Mouse (Mus musculus) spleen, adult 2 months (tissue): ENCODE data around the gene Slc25a22. TPM values are rescaled to one million over a fixed set of nuclear protein-coding genes. Genes with fewer than 3 reads are reported as not detected.

ENCODE experiments used
- DNase-seq, 2 experiments: peaks; one replicate each; pipeline versions ENCODE4 v3.0.0 to v3.0.0-alpha.2; 2012 to 2021; ENCODE audit warnings: low spot score in 2 of 2, low read depth in 1 of 2
- H3K27ac ChIP-seq: fragments of 200-500 bp; 2 replicates; pipeline ENCODE4 v1.5.1; 2012; ENCODE audit warnings: low read length, inconsistent platforms; ENCODE audit not compliant: insufficient read depth
- H3K27me3 ChIP-seq: fragments of 200-500 bp; 2 replicates; pipeline ENCODE4 v1.6.1; 2012; ENCODE audit warnings: mild to moderate bottlenecking, moderate library complexity, low read length, inconsistent platforms; ENCODE audit not compliant: control insufficient read depth, insufficient read depth
- H3K36me3 ChIP-seq: fragments of 200-500 bp; 2 replicates; pipeline ENCODE4 v1.6.1; 2012; ENCODE audit warnings: mild to moderate bottlenecking, low read length, inconsistent platforms; ENCODE audit not compliant: control insufficient read depth, insufficient read depth
- H3K4me1 ChIP-seq: fragments of 200-500 bp; 2 replicates; pipeline ENCODE4 v1.6.1; 2011; ENCODE audit warnings: inconsistent platforms; ENCODE audit not compliant: control insufficient read depth, insufficient read depth, insufficient read length
- H3K4me3 ChIP-seq: fragments of 200-500 bp; 2 replicates; pipeline ENCODE4 v1.5.1; 2011; ENCODE audit warnings: mild to moderate bottlenecking, inconsistent platforms; ENCODE audit not compliant: insufficient read depth, insufficient read length; ENCODE audit errors: extremely low read depth
- CTCF ChIP-seq: fragments of 200-500 bp; IDR thresholded peaks from 2 replicates; pipeline ENCODE4 v1.5.1; 2011; ENCODE audit warnings: mild to moderate bottlenecking, inconsistent platforms; ENCODE audit not compliant: insufficient read depth, insufficient read length, insufficient replicate concordance; ENCODE audit errors: extremely low read depth
- POLR2A ChIP-seq: fragments of 200-500 bp; IDR thresholded peaks from 2 replicates; pipeline ENCODE4 v1.6.1; 2011; ENCODE audit warnings: low read depth, low read length, inconsistent platforms
- WGBS: fragments of 180-500 bp; shearing (Covaris S2); methylation state at CpG from one replicate; pipeline ENCODE4 v1.1.7; 2018; 5-methylcytosine and 5-hydroxymethylcytosine counted together
- polyA plus RNA-seq: library from polyadenylated mRNA; depleted of rRNA; stranded (reverse); fragments of >200 nt; gene quantifications from 2 replicates; pipeline ENCODE4 v1.2.3, GENCODE M21; 2012

Gene Slc25a22
- polyA plus RNA-seq, 1 experiment, result 66.2 TPM

DNA sequence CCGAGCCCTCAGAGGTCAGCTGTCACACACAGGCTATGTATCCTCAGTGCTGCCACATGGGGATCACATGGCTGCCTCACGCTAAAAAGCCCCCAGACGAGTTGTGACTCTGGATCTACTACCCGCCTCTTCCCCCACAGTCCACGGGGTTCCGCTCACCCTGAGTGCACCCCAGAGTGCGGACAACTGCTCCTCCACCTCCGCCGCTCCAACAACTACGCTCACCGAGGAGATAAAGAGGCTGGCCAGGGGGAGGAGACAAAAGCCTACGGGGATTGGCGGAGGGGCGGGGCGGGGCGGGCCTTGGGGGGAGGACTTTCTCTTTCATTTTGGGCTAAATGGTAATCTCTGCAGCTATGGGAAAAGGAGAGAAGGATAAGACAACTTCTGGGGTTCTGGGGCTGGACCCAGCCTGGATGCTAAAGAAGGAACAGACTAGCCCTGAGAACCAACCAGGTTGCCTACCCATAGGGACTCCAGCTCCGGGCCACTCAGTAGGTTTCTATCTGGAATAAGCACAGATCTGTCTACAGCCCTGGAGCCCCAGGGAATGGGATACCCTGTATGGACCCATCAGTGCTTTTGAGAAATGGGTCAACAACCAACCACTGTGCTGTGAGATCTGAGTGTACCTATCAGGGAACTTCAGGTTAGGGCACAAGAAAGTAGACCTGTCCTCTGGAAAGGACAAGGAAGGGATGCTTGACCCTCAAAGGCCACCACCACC is 2.4 kb downstream of the Slc25a22 start:
- Histone ChIP-seq H3K4me1 (peaks cover 24% of the 10 kb centered on the region; the same call in 1 of the 2 replicates), H3K4me3 (peak overlapping the region; percentile 63), H3K27me3 (no peaks in the 10 kb centered on the region), H3K36me3 (peaks cover 19% of the 10 kb centered on the region), H3K27ac (peak overlapping the region; percentile 30)
- TF ChIP-seq CTCF (no peak), POLR2A (no peak)
- peak in 1 of 2 experiments; percentile 55 for DNase-seq
- 2% methylated on average over 17 of the region's 17 CpGs for WGBS

GRCm38 (mm10) chr7:141434464-141434863 is 3.2 kb downstream of the Slc25a22 start:
- WGBS, result 26% methylated on average over 8 of the region's 8 CpGs
- TF ChIP-seq POLR2A (no peak), CTCF (no peak)
- H3K4me3 ChIP-seq, result peak overlapping the region; percentile 63; the same call in 1 of the 2 replicates
- peaks cover 24% of the 10 kb centered on the region; the same call in 1 of the 2 replicates for H3K4me1 ChIP-seq
- no peak overlapping the region; the same call in 1 of the 2 replicates for H3K27ac ChIP-seq
- DNase-seq, result peak in 1 of 2 experiments; percentile 3
- H3K36me3 ChIP-seq, result peaks cover 19% of the 10 kb centered on the region
- no peaks in the 10 kb centered on the region for H3K27me3 ChIP-seq

DNA sequence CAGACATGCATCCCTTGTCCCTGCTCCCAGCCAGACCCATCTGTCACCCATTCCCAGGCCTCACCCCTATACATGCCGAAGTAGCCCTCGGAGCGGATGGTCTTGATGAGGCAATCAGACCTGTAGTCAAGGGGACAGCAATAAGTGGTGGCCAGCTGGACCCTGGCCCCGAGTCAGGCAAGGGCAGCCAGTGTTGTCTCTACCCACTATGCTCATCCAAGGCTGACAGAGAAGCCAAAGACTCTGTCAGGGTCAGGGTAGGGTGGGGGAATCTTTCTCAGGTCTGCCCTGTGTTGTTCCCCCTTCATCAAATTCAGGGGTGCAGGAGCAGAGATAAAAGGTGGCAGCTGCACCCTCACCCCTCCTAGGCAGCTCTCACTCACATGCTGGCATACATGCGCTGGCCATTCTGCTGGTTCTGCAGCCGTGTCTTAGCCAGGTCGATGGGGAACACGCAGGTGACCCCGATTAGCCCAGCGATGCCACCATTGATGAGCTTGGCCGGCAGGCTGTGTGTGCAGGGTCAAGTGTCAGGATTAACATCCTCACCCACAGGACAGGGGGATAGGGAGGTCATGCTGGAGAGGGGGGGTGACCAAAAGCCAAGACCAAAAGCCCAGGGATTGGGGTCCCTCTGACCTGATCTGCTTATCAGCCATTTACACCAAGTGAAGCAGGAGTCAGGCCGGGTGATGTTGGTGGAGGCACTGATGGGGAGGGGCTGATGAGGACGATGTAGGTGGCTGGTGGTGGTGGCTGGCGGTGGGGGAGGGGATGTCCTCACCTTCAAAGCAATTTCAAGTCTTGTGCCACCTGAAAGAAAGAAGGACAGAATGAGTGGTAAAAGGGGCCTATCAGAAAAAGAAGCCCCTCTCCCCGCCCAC is 3.9 kb downstream of the Slc25a22 start:
- no peak for TF ChIP-seq POLR2A
- no peak for TF ChIP-seq CTCF
- no peak for DNase-seq
- Histone ChIP-seq H3K27me3 (no peaks in the 10 kb centered on the region), H3K27ac (no peak overlapping the region), H3K4me1 (peaks cover 24% of the 10 kb centered on the region; the same call in 1 of the 2 replicates), H3K4me3 (no peak overlapping the region), H3K36me3 (peaks cover 19% of the 10 kb centered on the region)
- WGBS, result 89% methylated on average over 15 of the region's 15 CpGs

- no peak overlapping the region for H3K4me3 ChIP-seq
- 93% methylated on average over 6 of the region's 6 CpGs for WGBS
- DNase-seq, result no peak
- H3K27me3 ChIP-seq, result no peaks in the 10 kb centered on the region
- TF ChIP-seq CTCF, result no peak
- no peak for TF ChIP-seq POLR2A
- H3K4me1 ChIP-seq, result peaks cover 24% of the 10 kb centered on the region; the same call in 1 of the 2 replicates
- peaks cover 19% of the 10 kb centered on the region for H3K36me3 ChIP-seq
- H3K27ac ChIP-seq, result no peak overlapping the region
These were observed 4.8 kb downstream of the Slc25a22 start for GRCm38 (mm10) chr7:141432741-141433516.

GRCm38 (mm10) chr7:141432186-141432611 is 5.5 kb downstream of the Slc25a22 start:
- H3K27me3 ChIP-seq, result no peaks in the 10 kb centered on the region
- no peak overlapping the region for H3K27ac ChIP-seq
- H3K36me3 ChIP-seq, result peaks cover 19% of the 10 kb centered on the region
- peaks cover 22% of the 10 kb centered on the region; the same call in 1 of the 2 replicates for H3K4me1 ChIP-seq
- TF ChIP-seq CTCF (no peak), POLR2A (no peak)
- WGBS, result 77% methylated on average over 8 of the region's 8 CpGs
- no peak overlapping the region for H3K4me3 ChIP-seq
- DNase-seq, result no peak
